Mouse (Mus musculus) layer of hippocampus, postnatal 36 days (tissue): Measurements from ENCODE around the gene Ifnb1. TPM values are rescaled to one million over a fixed set of nuclear protein-coding genes. Genes with fewer than 3 reads are reported as not detected.
"Not testable (repeated sequence)": the region's sequence is repeated elsewhere in the genome, so short reads cannot be mapped to it uniquely, and the experiment has no call there.

ENCODE experiments used
- DNase-seq, 2 experiments: peaks; one replicate each; pipeline ENCODE4 v3.0.0; 2022
- total RNA-seq, 2 experiments: library from RNA; stranded (reverse); gene quantifications; 2 replicates each; pipeline ENCODE4 v1.2.3; 2021

The Ifnb1 gene
- total RNA-seq = not detected

GRCm38 (mm10) chr4:88522674-88523073, at the start of gene Ifnb1:
Gene Ifnb1, minus strand, starts transcription at chr4:88522774.
- no peak for DNase-seq

DNA sequence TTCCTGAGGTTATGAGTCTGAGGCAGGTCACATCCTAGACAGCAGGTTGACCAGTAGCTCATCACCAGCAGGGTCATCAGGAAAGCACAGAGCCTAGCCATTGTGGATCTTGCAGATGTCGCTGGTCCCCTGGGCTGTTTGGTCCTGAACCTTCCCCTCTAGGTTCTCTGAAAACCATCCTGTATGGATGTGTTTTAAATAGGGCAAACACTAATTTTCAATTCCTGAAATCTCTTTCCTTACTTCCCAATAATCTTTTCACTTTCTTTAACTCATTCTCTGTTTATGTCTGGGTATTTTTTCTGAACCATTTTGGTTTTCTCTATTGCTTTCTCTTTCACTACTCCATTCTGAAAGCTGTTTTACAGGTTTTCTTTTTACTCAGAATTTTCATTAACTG, 49.1 kb upstream of the Ifnb1 start, which contains the start of gene Ifna14:
Gene Ifna14, minus strand, starts transcription at position 101 of the 400 bp plus-strand sequence.
- no peak for DNase-seq

- no peak for DNase-seq
Observed at GRCm38 (mm10) chr4:88561791-88562190, 39.2 kb upstream of the Ifnb1 start.

- DNase-seq = not testable (repeated sequence)
Observed at GRCm38 (mm10) chr4:88558145-88558544, 35.6 kb upstream of the Ifnb1 start, which contains the start of gene Ifna15. Gene Ifna15, minus strand, starts transcription at chr4:88558245.

- DNase-seq = peak; percentile 39 to 42
Observed at GRCm38 (mm10) chr4:88550161-88550945, 27.8 kb upstream of the Ifnb1 start.

DNA sequence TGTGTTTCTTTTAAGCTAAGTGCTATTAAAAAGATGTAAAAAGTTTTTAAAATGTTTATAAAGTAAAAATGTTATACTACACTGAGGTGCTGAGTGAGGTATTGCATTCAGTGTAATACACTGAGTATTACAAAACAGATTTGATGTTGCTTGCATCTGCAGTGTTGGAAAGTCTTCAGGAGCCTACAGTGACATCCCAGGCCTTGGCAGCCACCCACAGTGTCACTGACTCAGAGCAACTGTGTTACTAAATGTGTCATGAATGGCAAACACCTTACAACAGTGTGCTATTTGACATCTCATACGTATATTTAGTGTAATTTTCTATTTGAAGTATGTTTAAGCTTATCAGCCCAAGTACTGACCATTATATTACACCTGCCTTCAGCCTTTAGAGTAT, 25.4 kb upstream of the Ifnb1 start:
- no peak for DNase-seq

DNA sequence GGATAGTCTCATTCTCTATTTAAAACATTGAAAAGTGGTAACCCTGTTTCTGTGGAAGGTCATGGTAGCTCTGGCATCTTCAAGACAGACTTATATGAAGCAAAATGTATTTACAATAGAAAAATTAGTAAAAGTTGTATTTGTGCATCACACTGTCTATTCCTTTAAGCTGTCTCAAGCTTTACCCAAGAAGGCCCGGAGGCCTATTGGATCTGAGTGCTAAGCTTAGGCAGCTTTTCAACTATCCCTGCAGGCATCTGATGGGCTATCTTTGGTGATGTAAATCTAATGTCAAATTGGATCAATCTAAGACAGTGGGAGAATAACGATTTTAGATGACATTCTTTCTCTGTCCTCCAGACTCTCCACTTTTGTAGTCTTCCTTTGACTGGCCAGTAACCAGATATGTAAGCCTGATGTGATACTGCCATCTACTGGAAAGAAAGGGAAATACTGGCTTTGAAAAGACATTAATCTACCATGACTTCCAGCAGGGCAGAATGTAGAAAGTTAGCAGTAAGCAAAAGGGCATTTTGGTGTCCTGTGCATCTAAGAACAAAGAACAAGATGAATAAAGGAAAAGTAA, 21.2 kb upstream of the Ifnb1 start:
- DNase-seq = no peak

DNA sequence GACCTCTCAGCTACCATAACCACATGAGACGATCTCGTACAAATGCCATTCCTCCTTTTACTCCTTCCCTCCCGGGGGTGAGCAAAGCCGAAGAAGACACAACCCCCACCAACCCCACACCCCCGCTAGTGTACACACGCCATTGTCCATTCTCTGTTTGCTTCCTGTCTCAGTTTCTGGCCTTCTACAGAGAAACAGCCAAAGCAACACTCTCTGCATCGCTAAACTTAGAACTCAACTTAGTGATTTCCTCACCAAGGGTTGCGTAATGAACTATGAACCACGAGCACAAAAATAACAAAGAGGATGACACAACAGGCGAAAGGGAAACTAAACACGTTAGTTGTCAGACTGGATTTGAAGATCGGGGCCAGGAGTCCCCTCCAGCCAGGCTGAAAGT, 14.8 kb upstream of the Ifnb1 start:
- DNase-seq = no peak

GRCm38 (mm10) chr4:88536640-88537039, 14.1 kb upstream of the Ifnb1 start:
- DNase-seq = no peak

DNA sequence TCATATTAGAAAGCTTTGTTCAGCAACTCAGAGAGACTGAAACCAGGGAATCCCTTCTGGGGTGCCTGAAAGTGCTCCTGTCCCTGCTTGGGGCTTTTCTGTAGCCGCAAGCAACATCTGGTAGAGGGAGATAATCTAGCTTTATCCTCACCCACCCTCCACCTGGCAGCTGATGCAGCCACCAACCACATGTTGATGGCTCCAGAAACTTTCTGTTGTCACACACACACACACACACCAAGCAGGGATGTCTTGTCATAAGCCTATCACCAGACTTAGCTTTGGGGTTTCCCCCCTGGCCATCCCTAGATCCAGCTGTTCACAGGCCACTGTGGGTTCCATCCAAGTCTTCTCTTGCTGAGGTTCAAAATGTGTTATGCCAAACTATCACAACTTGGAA, 13.2 kb upstream of the Ifnb1 start:
- no peak for DNase-seq

DNA sequence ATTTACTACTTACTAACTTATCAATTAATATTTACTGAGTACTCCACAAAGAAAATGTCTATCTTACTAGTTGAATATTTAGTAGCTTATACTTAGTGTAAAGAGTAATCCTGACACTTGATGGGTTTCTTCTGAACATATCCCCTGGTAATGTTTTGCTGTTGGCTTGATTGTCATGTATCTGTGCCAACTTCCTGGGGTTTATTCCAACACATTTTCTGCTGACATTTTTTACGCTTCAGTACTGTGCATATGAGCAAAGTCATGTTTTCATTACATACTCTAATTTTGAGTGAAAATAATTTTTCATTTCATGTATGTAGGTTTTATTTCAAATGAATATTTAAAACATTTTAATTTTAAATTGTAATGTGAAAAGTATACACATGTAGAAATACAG, 12.3 kb upstream of the Ifnb1 start:
- DNase-seq = no peak

DNA sequence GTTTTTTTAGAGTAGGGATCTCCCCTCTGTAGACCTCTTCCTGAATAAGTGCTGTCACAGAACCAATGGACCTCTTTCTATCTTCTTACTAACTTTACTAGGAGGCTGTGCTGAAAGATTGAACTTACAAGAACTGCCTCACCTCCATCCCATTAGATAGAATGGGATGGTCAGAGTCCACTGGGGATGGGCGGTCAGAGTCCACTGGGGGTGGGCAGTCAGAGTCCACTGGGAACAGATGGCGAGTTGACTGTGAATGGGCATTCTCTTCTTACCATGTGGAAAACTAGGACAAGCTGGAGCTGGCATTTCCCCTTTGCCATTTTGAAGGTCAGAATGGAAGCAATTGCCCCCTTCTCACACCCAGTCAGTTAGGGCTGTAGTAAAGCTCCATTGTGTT, 10.9 kb upstream of the Ifnb1 start:
- no peak for DNase-seq

GRCm38 (mm10) chr4:88530892-88531291, 8.3 kb upstream of the Ifnb1 start:
- DNase-seq = no peak

DNA sequence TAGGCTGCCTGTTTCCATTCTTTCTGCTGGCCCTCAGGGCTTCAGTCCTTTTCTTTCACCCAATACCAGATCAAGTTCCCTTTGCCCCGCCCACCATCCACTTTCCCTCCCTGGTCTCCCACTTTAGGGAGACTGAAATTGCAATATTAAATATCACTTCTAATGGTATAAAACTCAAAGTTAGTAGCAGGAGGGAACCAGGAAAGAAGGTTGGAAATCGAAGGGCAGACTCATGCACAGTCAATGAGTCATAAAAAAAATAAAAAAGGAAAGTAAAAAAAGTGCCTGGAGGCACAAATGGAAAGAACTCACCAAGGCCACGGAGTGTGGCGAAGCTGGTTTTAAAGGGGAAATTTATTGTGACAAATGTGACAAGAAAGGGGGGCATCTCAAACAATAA, 7.7 kb upstream of the Ifnb1 start:
- no peak for DNase-seq

DNA sequence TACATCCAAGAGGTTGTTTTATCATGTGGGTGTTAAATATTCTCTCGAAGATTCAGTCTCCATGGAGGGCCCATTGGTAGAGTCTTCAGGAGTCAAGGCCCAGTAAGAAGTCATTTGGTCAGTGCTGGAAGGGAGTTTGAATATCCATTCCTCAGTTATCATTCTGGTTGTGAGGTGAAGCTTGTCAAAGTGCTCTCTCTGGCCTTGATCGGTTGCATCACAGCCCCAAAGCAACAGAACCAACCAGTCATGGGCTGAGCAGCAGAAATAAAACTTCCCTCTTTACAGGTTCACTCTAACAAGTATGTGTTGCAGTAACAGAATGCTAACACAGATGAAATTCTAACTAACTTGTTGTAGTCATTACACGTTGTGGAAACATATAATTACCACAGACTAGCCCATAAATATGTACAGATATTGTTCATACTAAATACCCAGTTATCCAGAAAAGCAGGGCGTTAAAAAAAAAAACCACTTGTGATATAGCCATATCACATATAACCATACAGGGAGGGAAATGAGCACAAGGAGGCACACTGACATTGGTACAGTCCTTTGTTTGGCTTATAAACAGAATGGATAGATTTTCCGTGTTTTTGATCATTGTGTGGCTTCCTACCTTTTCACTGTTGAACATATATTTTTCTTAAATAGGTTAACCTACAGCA, 3.9 kb upstream of the Ifnb1 start:
- DNase-seq = no peak

DNA sequence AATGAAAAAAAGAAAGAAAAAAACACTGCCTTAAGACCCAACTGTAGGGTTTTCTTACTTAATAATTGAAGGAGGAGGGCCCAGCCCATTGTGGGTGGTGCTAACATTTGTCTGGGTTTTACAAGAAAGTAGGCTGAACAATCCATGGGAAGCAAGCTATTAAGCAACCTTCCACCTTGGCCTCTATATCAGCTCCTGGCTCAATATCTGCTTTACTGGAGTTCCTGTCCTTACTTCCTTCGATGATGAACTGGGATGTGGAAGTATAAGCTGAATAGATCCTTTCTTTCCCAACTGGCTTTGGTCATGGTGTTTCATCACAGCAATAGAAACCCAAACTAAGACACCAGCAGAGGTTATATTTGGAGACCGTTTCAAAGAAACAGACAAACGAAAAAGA, 2.8 kb upstream of the Ifnb1 start:
- DNase-seq = no peak

DNA sequence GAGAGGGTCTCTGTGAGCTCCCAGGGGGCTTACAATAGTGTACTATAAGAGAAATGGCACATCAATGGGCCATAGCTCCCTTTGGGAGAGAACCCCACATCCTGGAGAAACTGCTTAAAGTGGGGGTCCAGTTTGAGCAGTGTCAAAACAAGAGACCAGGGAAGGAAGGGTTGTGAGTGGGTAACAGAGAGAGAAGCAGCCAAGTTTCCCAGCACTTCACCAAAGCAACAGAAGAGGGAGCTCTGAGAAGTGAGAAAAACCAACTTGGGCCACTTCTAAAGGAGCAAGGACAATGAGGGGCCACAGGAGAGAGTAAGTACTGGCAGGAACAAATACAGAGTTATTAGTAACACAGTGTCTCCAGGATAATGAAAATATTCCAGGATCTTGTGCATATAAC, 667 bp upstream of the Ifnb1 start:
- DNase-seq = no peak

DNA sequence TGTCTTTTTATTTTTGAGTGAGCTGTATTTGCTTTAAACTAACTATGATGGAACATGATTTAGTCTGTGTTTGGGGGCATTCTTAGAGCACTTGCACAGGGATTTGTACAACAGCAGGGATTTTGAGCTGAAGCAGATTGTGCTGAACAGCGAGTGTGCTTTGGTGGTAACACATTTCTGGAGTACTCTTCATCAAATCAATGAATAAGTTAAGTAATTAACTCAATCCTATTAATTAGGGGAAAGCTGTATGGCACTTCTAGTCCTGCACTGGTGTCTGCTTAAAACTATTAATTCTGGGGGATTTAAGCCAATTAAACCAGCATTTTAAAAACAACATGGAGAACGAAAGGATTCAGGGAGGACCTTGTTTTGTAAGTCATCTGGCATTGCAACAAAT, 4.6 kb downstream of the Ifnb1 start:
- no peak for DNase-seq

DNA sequence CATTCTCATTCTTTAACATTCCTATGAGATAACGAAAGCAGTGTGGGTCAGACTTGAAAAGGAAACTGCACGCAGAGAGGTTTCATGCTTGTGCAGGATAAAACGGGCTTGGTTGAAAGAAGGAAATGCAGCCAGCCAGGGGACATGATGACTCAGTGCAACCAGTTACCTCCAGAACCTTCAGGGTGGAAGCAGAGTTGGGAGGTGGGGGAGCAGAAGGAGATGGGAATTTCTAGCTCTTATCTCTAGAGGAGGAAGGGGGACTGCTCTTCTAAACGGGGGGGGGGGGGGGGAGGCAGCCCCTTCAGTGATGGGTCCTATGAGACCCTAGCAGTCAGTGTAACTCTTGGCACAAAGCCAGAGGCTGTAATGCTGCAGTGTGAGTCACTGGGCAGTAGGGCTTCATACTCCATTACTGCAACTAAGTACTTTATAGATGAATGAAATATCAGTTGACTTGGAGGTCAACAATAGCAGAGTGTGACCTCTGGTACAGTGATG, 6.8 kb downstream of the Ifnb1 start:
- no peak for DNase-seq

GRCm38 (mm10) chr4:88515250-88515649, 7.3 kb downstream of the Ifnb1 start:
- DNase-seq = no peak

DNA sequence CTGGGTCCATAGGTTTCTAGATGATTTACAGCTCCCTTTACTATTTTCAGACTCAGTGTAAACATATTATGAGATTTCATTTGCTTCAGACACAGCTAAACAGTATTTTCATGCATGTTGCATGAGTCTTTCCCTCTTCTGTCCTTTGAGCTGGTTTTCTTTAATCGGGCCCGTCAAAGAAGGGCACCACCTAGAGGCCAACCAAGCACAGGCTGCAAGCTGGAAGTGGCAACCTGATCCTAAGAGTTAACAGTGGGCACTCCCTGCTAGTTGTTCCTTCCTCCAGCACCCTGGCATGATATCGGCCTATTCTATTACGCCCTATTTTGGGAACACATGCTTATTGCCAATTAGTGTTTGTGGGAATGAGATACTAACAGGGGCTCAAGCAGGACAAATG, 8.2 kb downstream of the Ifnb1 start:
- DNase-seq = peak in 1 of 2 experiments; percentile 29

GRCm38 (mm10) chr4:88513743-88514142, 8.8 kb downstream of the Ifnb1 start:
- no peak for DNase-seq

GRCm38 (mm10) chr4:88503753-88504152, 18.8 kb downstream of the Ifnb1 start:
- no peak for DNase-seq
